Mouse (Mus musculus): ENCODE data around the gene Vmn1r54.
"Not testable (repeated sequence)": the region's sequence is repeated elsewhere in the genome, so short reads cannot be mapped to it uniquely, and the experiment has no call there.

Vmn1r54 gene

GRCm38 (mm10) chr6:90246000-90246399, at the start of gene Vmn1r54:
Gene Vmn1r54 (plus strand): TSS chr6:90246300.
- no peak for DNase-seq (ENCODE audit: extremely low spot score, low read depth, low spot score)

DNA sequence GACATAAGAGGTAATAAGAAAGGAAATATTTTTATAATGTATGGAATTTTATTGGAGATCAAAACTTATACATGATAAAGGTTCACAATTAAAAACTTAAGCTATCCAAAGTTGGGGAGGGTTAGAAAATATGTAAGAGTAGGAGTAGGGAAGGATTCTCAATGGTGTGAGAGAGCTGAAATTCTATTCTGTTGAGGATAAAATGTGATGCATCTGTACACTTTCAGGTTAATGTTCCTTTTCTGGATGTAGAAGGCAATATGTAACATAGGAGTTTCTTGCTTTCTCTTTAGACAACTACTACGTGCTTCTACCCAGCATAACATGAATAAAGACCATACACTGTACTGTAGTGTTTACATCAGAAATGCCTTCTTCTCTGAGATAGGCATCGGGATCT, 43.6 kb upstream of the Vmn1r54 start, which contains the start of gene V1ra8:
Gene V1ra8 (plus strand): TSS at position 301 of the 400 bp plus-strand sequence.
- DNase-seq (ENCODE audit: extremely low spot score, low read depth, low spot score), result not testable (repeated sequence)

- DNase-seq (ENCODE audit: extremely low spot score, low read depth, low spot score), result no peak
These were observed 21.8 kb upstream of the Vmn1r54 start, which contains the start of gene Vmn1r53 for GRCm38 (mm10) chr6:90224338-90224737. Gene Vmn1r53 (minus strand): TSS chr6:90224438.

DNA sequence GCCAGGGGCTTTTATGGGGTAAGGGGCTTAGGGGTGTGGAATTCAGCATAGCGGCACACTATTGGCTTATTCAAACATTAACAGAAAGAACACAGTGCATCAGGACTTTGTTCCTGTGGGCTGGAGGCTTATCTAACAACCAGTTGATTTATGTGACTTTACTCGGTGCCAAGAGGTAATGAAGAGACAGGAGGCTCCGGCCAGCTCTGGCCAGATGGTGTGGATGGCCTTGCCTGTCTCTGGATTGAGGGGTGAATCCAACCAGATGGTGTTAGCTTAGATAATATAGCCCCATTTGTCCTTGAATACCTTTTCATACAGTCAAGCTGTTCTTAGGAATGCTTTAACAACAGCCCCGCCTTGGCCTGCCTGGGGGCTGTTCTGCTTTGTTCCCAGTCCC, 14.0 kb upstream of the Vmn1r54 start:
- DNase-seq (ENCODE audit: extremely low spot score, low read depth, low spot score), result not testable (repeated sequence)

GRCm38 (mm10) chr6:90232681-90233080, 13.4 kb upstream of the Vmn1r54 start:
- no peak for DNase-seq (ENCODE audit: extremely low spot score, low read depth, low spot score)

DNA sequence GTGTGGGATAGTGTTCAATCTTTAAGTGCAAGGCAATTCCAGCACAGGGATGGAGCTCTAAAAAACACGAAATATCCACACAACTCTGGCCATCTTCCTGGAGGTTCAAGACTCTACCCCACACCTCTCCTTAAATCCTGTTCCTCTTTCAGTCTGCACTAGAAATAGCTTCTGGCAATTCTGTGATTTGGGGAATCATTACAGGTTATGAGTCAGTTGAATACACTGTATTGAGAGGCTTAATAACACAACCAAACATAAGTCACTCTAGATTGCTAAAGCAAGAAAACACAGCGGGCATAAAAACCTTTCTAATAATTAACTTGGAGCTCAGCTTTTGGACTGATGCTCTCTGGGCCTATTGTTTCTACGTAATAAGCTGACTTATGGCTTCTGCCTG, 2.1 kb upstream of the Vmn1r54 start:
- DNase-seq (ENCODE audit: extremely low spot score, low read depth, low spot score), result no peak

- no peak for DNase-seq (ENCODE audit: extremely low spot score, low read depth, low spot score)
These were observed 42.2 kb downstream of the Vmn1r54 start for GRCm38 (mm10) chr6:90288265-90288664.

- no peak for DNase-seq (ENCODE audit: extremely low spot score, low read depth, low spot score)
These were observed 54.8 kb downstream of the Vmn1r54 start, which contains the start of gene BC048671 for GRCm38 (mm10) chr6:90300919-90301318. Gene BC048671 (plus strand): TSS chr6:90301219.

GRCm38 (mm10) chr6:90306315-90306975, 60.3 kb downstream of the Vmn1r54 start:
- DNase-seq (ENCODE audit: extremely low spot score, low read depth, low spot score), result no peak

DNA sequence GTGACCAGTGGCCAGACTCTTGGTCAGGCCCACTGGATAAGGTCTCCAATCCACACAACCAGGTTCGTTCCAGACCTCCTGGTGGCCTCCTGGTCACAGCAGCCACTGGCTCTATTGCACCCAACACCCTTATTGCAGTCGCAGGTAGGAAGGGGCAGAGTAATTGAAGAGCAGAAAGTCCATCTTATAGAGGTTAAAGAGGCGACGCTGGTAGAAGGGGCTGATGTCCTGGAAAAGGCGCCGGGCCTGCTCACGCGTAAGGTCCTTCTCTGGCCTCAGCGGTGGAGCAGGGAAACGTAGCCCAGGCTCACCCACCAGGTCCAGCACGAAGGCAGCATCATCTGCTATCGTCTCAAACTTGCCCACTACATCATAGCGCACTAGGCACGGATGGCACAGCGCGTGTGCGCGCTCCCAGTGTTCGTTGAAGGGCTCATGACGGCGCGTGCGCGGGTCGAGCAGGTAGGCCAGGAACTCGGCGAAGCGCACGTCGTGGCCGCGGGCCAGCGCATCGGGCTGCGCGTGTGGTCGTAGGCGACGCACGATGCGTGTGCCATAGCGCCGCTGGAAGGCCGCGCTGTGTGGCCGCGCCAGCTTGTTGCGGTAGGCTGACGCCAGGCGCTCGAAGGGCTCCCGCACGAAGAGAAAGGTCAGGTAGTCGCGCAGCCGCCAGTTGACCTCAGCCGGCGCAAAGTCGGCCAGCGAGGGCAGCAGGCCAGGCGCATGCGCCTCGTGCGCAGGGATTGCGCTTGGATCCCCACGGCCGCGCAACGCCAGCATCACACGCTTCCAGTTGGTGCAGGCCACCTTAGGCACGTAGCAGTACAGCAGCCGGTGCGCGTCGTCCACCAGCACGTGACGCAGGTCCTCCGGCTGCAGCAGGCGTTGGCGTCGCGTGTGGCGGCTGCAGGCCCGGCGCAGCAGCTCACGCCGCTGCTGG, 63.0 kb downstream of the Vmn1r54 start:
- DNase-seq (ENCODE audit: extremely low spot score, low read depth, low spot score), result no peak

GRCm38 (mm10) chr6:90315961-90316360, 69.9 kb downstream of the Vmn1r54 start:
- DNase-seq (ENCODE audit: extremely low spot score, low read depth, low spot score), result no peak

GRCm38 (mm10) chr6:90317510-90318258, 71.6 kb downstream of the Vmn1r54 start:
- no peak for DNase-seq (ENCODE audit: extremely low spot score, low read depth, low spot score)

DNA sequence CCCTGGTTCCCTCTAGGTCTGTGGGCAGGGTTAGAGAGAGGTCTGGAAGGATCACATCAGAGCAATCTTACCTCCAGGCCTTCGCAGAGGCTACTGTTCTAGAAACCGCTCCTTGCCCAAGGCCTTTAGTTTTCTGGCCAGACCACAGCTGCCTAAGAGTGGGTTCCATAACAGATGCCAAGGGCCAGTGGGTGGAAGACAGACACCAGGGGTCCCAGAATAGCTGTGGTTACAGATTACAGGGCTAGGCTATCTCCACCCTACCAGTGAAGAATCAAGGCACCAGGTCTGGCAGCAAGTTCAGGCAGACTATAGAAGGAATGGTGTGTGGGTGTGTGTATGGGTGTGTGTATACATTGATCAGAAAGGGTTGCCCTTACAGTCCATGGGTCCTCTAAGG, 72.9 kb downstream of the Vmn1r54 start:
- DNase-seq (ENCODE audit: extremely low spot score, low read depth, low spot score), result no peak

GRCm38 (mm10) chr6:90319475-90320191, 73.5 kb downstream of the Vmn1r54 start:
- no peak for DNase-seq (ENCODE audit: extremely low spot score, low read depth, low spot score)

DNA sequence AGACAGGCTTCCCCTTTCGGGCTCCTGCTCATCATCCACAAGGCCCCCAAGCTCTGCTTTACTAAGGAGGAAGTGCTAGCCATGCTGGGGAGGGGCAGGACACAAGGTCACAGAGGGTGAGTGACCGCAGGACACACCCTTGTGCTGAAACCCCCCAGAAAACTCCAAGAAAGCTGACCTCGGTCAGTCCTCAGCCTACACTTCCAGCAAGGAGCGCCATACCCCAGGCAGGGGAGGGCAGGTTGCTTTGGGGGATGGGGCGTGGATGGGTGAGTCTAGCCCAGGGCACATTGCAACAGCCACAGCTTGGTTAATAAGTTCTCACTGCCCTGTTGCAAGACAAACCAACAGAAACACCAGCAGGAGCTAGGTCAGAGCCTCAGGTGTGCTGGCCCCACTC, 74.3 kb downstream of the Vmn1r54 start:
- no peak for DNase-seq (ENCODE audit: extremely low spot score, low read depth, low spot score)
